Mouse (Mus musculus): ENCODE data around the gene Ptms. TPM values are rescaled to one million over a fixed set of nuclear protein-coding genes. Genes with fewer than 3 reads are reported as not detected.

The Ptms gene
- polyA plus RNA-seq, 1 experiment = 958 TPM

DNA sequence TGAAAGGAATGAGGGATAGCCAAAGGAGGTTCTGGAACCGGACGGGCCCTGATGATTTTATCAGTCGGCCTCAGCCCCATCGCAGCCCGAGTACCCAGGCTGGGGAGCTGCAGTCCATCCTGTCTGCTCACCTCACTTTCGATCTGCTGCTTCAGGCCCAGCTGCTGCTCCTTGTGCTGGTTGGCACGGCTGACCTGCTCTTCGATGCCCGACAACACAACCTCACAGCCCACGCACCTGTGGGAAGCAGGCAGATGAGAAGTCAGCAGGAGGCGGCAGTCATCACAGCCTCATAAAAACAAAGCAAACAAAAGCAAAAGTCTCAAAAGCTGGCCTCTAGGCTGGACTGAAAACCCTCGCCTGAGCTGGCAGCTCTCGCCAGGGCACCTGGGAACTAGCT is 40.1 kb upstream of the Ptms start:
- no peak for TF ChIP-seq POLR2A (IDR thresholded peaks at IDR 0.05; ENCODE audit: borderline replicate concordance, insufficient read depth, low read length)
- no peak for TF ChIP-seq CTCF (IDR thresholded peaks at IDR 0.05; ENCODE audit: borderline replicate concordance, insufficient read depth, low read depth, low read length)
- H3K27me3 ChIP-seq (ENCODE audit: control insufficient read depth, insufficient read depth, low read length) = no peaks in the 10 kb centered on the region
- no peak overlapping the region for H3K4me3 ChIP-seq (replicated peaks; ENCODE audit: insufficient read depth, low read depth, low read length)
- H3K4me1 ChIP-seq (ENCODE audit: control insufficient read depth, insufficient read depth, low read length) = peaks cover 5% of the 10 kb centered on the region
- no peak for DNase-seq
- H3K27ac ChIP-seq (ENCODE audit: insufficient read depth, low read length) = no peak overlapping the region
- 71% methylated on average over 13 of the region's 13 CpGs for WGBS

DNA sequence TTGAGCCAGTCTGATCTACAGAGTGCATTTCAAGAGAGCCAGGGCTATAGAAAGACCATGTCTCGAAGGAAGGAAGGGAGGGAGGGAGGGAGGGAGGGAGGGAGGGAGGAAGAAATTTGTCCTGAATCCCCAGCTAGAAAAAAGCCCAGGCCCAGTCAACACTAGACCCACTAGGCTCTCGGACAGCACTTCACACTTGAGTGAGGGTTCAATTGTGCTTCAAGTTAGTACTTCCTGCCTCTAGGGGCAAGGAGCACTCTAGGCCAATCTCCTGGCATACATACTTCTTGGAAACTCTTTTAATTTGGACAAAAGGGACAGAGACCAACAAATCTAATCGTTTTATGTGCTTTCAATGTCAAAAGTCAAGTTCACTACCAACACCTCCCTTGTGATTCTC is 38.2 kb upstream of the Ptms start:
- Histone ChIP-seq H3K27ac (ENCODE audit: insufficient read depth, low read length) (no peak overlapping the region), H3K4me1 (ENCODE audit: control insufficient read depth, insufficient read depth, low read length) (no peaks in the 10 kb centered on the region; the same call in 1 of the 2 replicates), H3K27me3 (ENCODE audit: control insufficient read depth, insufficient read depth, low read length) (no peaks in the 10 kb centered on the region), H3K4me3 (replicated peaks; ENCODE audit: insufficient read depth, low read depth, low read length) (no peak overlapping the region)
- no peak for DNase-seq
- TF ChIP-seq CTCF (IDR thresholded peaks at IDR 0.05; ENCODE audit: borderline replicate concordance, insufficient read depth, low read depth, low read length) (no peak), POLR2A (IDR thresholded peaks at IDR 0.05; ENCODE audit: borderline replicate concordance, insufficient read depth, low read length) (no peak)
- 78% methylated on average over 3 of the region's 3 CpGs for WGBS

DNA sequence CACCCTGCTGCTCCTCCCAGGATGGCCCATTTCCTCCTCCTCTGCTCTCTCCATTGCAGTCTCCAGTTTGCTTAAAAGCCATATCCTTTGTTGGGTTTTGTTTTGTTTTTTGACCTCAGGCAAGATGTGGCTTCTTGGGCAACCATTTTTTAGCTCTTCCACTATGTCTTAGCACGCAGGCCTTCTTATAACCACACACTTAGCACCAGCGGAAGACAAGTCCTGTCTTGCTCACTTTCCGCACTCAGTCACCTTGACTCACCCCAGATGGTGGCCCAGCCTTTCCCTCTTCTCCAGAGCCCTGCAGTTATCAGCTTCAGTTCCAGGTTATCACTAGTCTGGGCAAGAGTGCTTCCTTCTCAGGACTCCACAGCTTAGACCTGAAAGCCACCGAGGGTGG is 35.3 kb upstream of the Ptms start:
- 96% methylated on average over 4 of the region's 4 CpGs for WGBS
- TF ChIP-seq CTCF (IDR thresholded peaks at IDR 0.05; ENCODE audit: borderline replicate concordance, insufficient read depth, low read depth, low read length) (no peak), POLR2A (IDR thresholded peaks at IDR 0.05; ENCODE audit: borderline replicate concordance, insufficient read depth, low read length) (no peak)
- no peaks in the 10 kb centered on the region; the same call in 1 of the 2 replicates for H3K4me1 ChIP-seq (ENCODE audit: control insufficient read depth, insufficient read depth, low read length)
- DNase-seq = no peak
- no peak overlapping the region for H3K27ac ChIP-seq (ENCODE audit: insufficient read depth, low read length)
- H3K27me3 ChIP-seq (ENCODE audit: control insufficient read depth, insufficient read depth, low read length) = no peaks in the 10 kb centered on the region
- no peak overlapping the region for H3K4me3 ChIP-seq (replicated peaks; ENCODE audit: insufficient read depth, low read depth, low read length)

DNA sequence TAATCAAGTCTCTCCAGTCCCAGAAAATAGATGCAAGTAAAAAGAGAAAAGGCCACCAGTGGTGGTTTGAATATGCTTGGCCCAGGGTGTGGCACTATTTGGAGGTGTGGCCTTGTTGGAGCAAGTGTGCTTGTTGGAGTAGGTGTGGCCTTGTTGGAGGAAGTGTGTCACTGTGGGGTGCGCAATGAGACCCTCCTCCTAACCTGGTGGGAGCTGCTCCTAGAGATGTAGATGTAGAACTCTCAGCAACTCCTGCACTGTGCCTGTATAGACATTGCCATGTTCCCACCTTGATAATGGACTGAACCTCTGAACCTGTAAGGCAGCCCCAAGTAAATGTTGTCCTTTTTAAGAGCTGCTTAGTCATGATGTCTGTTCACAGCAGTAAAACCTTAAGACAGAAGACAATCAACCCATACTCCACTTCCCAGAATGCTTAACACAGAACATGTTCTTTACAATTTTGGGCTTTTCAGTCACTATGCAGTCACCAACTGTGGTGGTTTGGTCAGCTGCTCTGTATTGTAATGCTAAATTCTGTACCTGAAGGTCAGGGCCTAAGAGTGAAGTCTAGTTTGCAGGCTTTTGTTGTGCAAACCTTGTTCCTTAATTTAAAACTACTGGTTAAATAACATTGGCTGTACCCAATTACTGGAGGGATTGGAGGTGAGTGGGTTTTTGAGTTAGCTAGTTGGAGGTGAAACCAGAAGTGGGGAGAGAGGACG is 34.2 kb upstream of the Ptms start:
- WGBS = 86% methylated on average over 2 of the region's 2 CpGs
- TF ChIP-seq CTCF (IDR thresholded peaks at IDR 0.05; ENCODE audit: borderline replicate concordance, insufficient read depth, low read depth, low read length) (no peak), POLR2A (IDR thresholded peaks at IDR 0.05; ENCODE audit: borderline replicate concordance, insufficient read depth, low read length) (no peak)
- H3K27me3 ChIP-seq (ENCODE audit: control insufficient read depth, insufficient read depth, low read length) = no peaks in the 10 kb centered on the region
- H3K4me3 ChIP-seq (replicated peaks; ENCODE audit: insufficient read depth, low read depth, low read length) = no peak overlapping the region
- no peaks in the 10 kb centered on the region for H3K4me1 ChIP-seq (ENCODE audit: control insufficient read depth, insufficient read depth, low read length)
- no peak overlapping the region for H3K27ac ChIP-seq (ENCODE audit: insufficient read depth, low read length)
- DNase-seq = no peak

DNA sequence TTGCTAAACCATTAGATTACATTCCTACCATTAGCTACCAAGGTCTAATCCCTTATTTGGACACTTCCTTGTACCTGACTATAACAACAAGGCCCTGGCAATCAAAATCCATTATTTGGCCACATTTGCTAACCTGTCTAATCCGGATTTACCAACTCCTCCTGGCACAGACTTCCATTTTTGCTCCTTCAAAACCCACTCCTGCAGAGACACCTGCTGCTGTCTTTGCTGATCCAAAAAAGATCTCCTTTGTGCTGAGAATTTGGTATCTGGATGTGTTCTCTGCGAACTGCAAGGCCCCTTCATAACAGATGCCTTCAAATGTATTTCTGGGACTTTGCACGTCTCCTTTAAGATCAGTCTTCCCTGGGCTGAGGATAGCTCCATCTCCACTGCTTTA is 23.6 kb upstream of the Ptms start:
- Histone ChIP-seq H3K27me3 (ENCODE audit: control insufficient read depth, insufficient read depth, low read length) (no peaks in the 10 kb centered on the region), H3K27ac (ENCODE audit: insufficient read depth, low read length) (no peak overlapping the region), H3K4me1 (ENCODE audit: control insufficient read depth, insufficient read depth, low read length) (peaks cover 4% of the 10 kb centered on the region; the same call in 1 of the 2 replicates), H3K4me3 (replicated peaks; ENCODE audit: insufficient read depth, low read depth, low read length) (no peak overlapping the region)
- WGBS = 17% methylated on average over 3 of the region's 3 CpGs
- peak; percentile 53 to 67 for DNase-seq
- TF ChIP-seq POLR2A (IDR thresholded peaks at IDR 0.05; ENCODE audit: borderline replicate concordance, insufficient read depth, low read length) = no peak
- no peak for TF ChIP-seq CTCF (IDR thresholded peaks at IDR 0.05; ENCODE audit: borderline replicate concordance, insufficient read depth, low read depth, low read length)

DNA sequence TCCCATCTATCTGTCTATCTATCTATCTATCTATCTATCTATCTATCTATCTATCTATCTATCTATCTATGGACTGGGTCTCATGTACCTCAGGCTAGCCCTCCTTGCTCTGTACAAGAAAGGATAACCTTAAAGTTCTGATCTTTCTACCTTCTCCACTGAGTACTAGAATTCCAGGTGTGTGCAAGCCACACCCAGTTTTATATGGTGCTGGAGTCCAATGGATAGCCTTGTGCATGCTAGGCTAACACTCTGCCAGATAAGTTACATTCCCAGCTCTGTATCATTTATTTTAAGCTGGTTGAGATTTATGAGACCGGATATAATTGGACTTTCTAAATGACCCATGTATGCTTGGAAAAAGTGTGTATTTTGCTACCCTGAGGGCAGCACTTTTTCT is 21.8 kb upstream of the Ptms start:
- H3K27ac ChIP-seq (ENCODE audit: insufficient read depth, low read length) = no peak overlapping the region
- H3K27me3 ChIP-seq (ENCODE audit: control insufficient read depth, insufficient read depth, low read length) = no peaks in the 10 kb centered on the region
- WGBS = 100% methylated on average over 1 of the region's 1 CpGs
- no peak overlapping the region for H3K4me3 ChIP-seq (replicated peaks; ENCODE audit: insufficient read depth, low read depth, low read length)
- H3K4me1 ChIP-seq (ENCODE audit: control insufficient read depth, insufficient read depth, low read length) = peaks cover 17% of the 10 kb centered on the region
- DNase-seq = no peak
- no peak for TF ChIP-seq POLR2A (IDR thresholded peaks at IDR 0.05; ENCODE audit: borderline replicate concordance, insufficient read depth, low read length)
- no peak for TF ChIP-seq CTCF (IDR thresholded peaks at IDR 0.05; ENCODE audit: borderline replicate concordance, insufficient read depth, low read depth, low read length)

DNA sequence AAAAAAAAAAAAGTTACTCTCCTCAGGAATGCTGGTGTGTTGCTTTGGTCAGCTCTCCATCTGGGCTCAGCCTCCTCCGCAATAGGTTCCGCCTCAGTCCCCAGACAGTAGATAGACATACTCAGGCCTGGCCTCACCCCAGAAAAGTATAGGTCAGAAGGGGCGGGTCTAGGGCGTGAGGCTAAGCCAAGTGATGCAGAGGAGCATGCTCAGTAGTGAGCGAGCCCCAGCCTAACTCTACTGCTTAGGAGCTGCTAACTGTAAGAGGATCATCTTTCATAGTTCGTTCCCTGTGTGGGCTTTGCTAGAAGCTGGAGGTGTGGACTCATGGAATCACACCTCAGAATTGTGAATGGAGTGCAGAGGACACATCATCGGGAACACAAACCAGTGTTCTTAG is 18.7 kb upstream of the Ptms start:
- Histone ChIP-seq H3K4me3 (replicated peaks; ENCODE audit: insufficient read depth, low read depth, low read length) (no peak overlapping the region), H3K27ac (ENCODE audit: insufficient read depth, low read length) (no peak overlapping the region), H3K4me1 (ENCODE audit: control insufficient read depth, insufficient read depth, low read length) (peaks cover 37% of the 10 kb centered on the region), H3K27me3 (ENCODE audit: control insufficient read depth, insufficient read depth, low read length) (no peaks in the 10 kb centered on the region)
- 96% methylated on average over 7 of the region's 7 CpGs for WGBS
- DNase-seq = no peak
- TF ChIP-seq CTCF (IDR thresholded peaks at IDR 0.05; ENCODE audit: borderline replicate concordance, insufficient read depth, low read depth, low read length) = no peak
- TF ChIP-seq POLR2A (IDR thresholded peaks at IDR 0.05; ENCODE audit: borderline replicate concordance, insufficient read depth, low read length) = no peak

DNA sequence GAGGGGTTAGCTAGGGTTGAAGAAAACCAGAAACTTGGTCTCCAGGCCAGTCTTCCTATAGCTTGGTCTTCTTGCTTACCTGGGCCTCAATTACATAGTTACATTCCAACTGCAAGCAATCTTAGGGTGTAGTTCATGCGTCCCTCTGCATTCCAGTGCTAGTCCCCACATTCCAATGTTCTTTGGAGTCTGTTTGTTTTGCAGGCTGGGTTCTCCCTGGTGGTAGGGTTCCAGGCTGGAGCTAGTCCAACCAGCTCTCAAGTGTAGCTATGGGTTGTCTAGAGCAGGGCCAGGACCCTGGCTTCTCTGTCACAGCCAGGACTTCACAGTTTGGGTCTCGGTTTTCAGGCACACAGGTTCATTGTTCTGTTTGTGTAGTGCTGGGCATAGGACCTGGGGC is 17.6 kb upstream of the Ptms start:
- 71% methylated on average over 2 of the region's 2 CpGs for WGBS
- Histone ChIP-seq H3K27me3 (ENCODE audit: control insufficient read depth, insufficient read depth, low read length) (no peaks in the 10 kb centered on the region), H3K4me1 (ENCODE audit: control insufficient read depth, insufficient read depth, low read length) (peaks cover 33% of the 10 kb centered on the region), H3K27ac (ENCODE audit: insufficient read depth, low read length) (0 out of 2 replicates have a peak overlapping the region, but pooled peaks have one; percentile 26), H3K4me3 (replicated peaks; ENCODE audit: insufficient read depth, low read depth, low read length) (no peak overlapping the region)
- TF ChIP-seq POLR2A (IDR thresholded peaks at IDR 0.05; ENCODE audit: borderline replicate concordance, insufficient read depth, low read length) (no peak), CTCF (IDR thresholded peaks at IDR 0.05; ENCODE audit: borderline replicate concordance, insufficient read depth, low read depth, low read length) (no peak)
- DNase-seq = peak in 1 of 2 experiments; percentile 20

All from cerebellum, adult 2 months (tissue).